Mouse (Mus musculus) cortical plate, adult 2 months (tissue): Measurements from ENCODE around the gene Rbm17.
A peak's percentile ranks its signal among the peaks of the same experiment; 100 is the strongest.

Experiments
- CTCF ChIP-seq: fragments of 200-500 bp; IDR thresholded peaks from 2 replicates; pipeline ENCODE4 v1.5.1; 2011; ENCODE audit warnings: mild to moderate bottlenecking, control low read depth, low read length; ENCODE audit not compliant: insufficient read depth; ENCODE audit errors: extremely low read depth
- POLR2A ChIP-seq: fragments of 200-500 bp; IDR thresholded peaks from 2 replicates; pipeline ENCODE4 v1.6.1; 2011; ENCODE audit warnings: mild to moderate bottlenecking, low read length, control low read depth; ENCODE audit not compliant: insufficient read depth; ENCODE audit errors: extremely low read depth

- TF ChIP-seq POLR2A = no peak
- peak; percentile 21; the same call in 1 of the 2 replicates for TF ChIP-seq CTCF
Measured at GRCm38 (mm10) chr2:11547609-11548008, 56.3 kb downstream of the Rbm17 start.
